Mouse (Mus musculus) retina, embryonic 14.5 days (tissue): Measurements from ENCODE around the gene Mcoln3.

Experiments used
- DNase-seq: peaks from one replicate; pipeline ENCODE4 v3.0.0-alpha.2; 2015; ENCODE audit warnings: low spot score

Gene Mcoln3

GRCm38 (mm10) chr3:146134834-146135233 is 17.6 kb downstream of the Mcoln3 start:
- DNase-seq = no peak

GRCm38 (mm10) chr3:146135417-146135816 is 18.2 kb downstream of the Mcoln3 start:
- DNase-seq = no peak

- DNase-seq = no peak
These were observed 19.2 kb downstream of the Mcoln3 start for GRCm38 (mm10) chr3:146136422-146136821.

GRCm38 (mm10) chr3:146140276-146140675 is 23.0 kb downstream of the Mcoln3 start:
- no peak for DNase-seq

GRCm38 (mm10) chr3:146142523-146142922 is 25.3 kb downstream of the Mcoln3 start:
- DNase-seq = no peak

GRCm38 (mm10) chr3:146145501-146145900 is 28.3 kb downstream of the Mcoln3 start:
- no peak for DNase-seq

GRCm38 (mm10) chr3:146146131-146146530 is 28.9 kb downstream of the Mcoln3 start:
- no peak for DNase-seq

GRCm38 (mm10) chr3:146149156-146150057 is 32.2 kb downstream of the Mcoln3 start, which contains the start of gene Mcoln2:
Mcoln2 (plus strand) TSS chr3:146149833.
- no peak for DNase-seq

GRCm38 (mm10) chr3:146150058-146150400 is 32.8 kb downstream of the Mcoln3 start:
- DNase-seq = peak; percentile 43

GRCm38 (mm10) chr3:146150560-146150959 is 33.3 kb downstream of the Mcoln3 start:
- DNase-seq = no peak

GRCm38 (mm10) chr3:146151328-146151727 is 34.1 kb downstream of the Mcoln3 start:
- no peak for DNase-seq

GRCm38 (mm10) chr3:146151755-146152154 is 34.5 kb downstream of the Mcoln3 start:
- DNase-seq = no peak

GRCm38 (mm10) chr3:146152348-146152747 is 35.1 kb downstream of the Mcoln3 start:
- DNase-seq = no peak

- DNase-seq = no peak
These were observed 35.7 kb downstream of the Mcoln3 start for GRCm38 (mm10) chr3:146152913-146153312.

- DNase-seq = peak; percentile 63
These were observed 36.8 kb downstream of the Mcoln3 start for GRCm38 (mm10) chr3:146153862-146154611.

- no peak for DNase-seq
These were observed 38.7 kb downstream of the Mcoln3 start for GRCm38 (mm10) chr3:146155628-146156576.

- DNase-seq = no peak
These were observed 39.6 kb downstream of the Mcoln3 start for GRCm38 (mm10) chr3:146156811-146157210.

- no peak for DNase-seq
These were observed 40.8 kb downstream of the Mcoln3 start for GRCm38 (mm10) chr3:146158039-146158438.

GRCm38 (mm10) chr3:146159360-146159759 is 42.1 kb downstream of the Mcoln3 start:
- no peak for DNase-seq

- DNase-seq = no peak
These were observed 44.9 kb downstream of the Mcoln3 start for GRCm38 (mm10) chr3:146162197-146162596.

GRCm38 (mm10) chr3:146169356-146169755 is 52.1 kb downstream of the Mcoln3 start:
- DNase-seq = no peak

- DNase-seq = no peak
These were observed 55.8 kb downstream of the Mcoln3 start for GRCm38 (mm10) chr3:146173030-146173429.
